In the genomic region with DNA sequence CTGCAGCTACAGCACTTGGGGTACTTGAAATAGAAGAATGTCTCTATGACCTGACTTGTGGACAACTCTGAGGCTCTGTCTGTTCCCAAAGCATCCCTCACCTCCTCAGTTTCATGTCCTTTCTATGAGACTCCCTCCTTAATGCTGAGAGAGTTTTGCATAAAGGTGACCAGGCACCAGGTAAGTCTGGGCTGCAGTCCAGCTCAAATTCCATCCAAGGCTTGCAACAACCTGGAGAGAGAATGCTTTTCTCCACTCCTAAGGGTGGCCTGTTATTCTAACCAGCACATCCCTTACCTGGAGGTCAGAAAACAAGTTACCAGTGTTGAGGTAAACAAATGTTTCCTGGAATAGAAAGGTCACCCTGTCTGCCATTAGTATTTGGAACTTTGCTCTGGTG, we compare ENCODE assay signal across 20 mouse cellular contexts.
"Had no signal": no experiment of that assay in that cellular context is flagged by ENCODE, and none has a peak within 500 bp of the region (broad histone marks: within the 10 kb centered on the region; RNA-seq: fewer than 3 reads in every experiment).

No protein-coding gene starts in this region.

- H3K36me3 ChIP-seq: hindbrain, embryonic 15.5 days; limb, embryonic 12.5 days; limb, embryonic 15.5 days; liver, embryonic 15.5 days; midbrain, embryonic 12.5 days; midbrain, embryonic 15.5 days; neural tube, embryonic 12.5 days; neural tube, embryonic 15.5 days had no signal

- H3K9ac ChIP-seq: hindbrain, embryonic 15.5 days; limb, embryonic 12.5 days; limb, embryonic 15.5 days; liver, embryonic 15.5 days; midbrain, embryonic 12.5 days; midbrain, embryonic 15.5 days; neural tube, embryonic 12.5 days; neural tube, embryonic 15.5 days had no signal

- H3K27me3 ChIP-seq: hindbrain, embryonic 15.5 days; limb, embryonic 12.5 days; limb, embryonic 15.5 days; liver, embryonic 15.5 days; midbrain, embryonic 12.5 days; midbrain, embryonic 15.5 days; neural tube, embryonic 12.5 days; neural tube, embryonic 15.5 days had no signal

- H3K4me3 ChIP-seq: hindbrain, embryonic 15.5 days; limb, embryonic 12.5 days; limb, embryonic 15.5 days; liver, embryonic 15.5 days; midbrain, embryonic 12.5 days; midbrain, embryonic 15.5 days; neural tube, embryonic 12.5 days; neural tube, embryonic 15.5 days had no signal

- ATAC-seq: intestine, postnatal 0 days; midbrain, embryonic 15.5 days had no signal

- H3K4me1 ChIP-seq: hindbrain, embryonic 15.5 days; liver, embryonic 15.5 days; midbrain, embryonic 12.5 days; midbrain, embryonic 15.5 days; neural tube, embryonic 12.5 days; neural tube, embryonic 15.5 days had no signal

- H3K4me2 ChIP-seq: hindbrain, embryonic 15.5 days; limb, embryonic 12.5 days; limb, embryonic 15.5 days; liver, embryonic 11.5 days; liver, embryonic 15.5 days; midbrain, embryonic 12.5 days; midbrain, embryonic 15.5 days; neural tube, embryonic 12.5 days; neural tube, embryonic 15.5 days had no signal

- H3K27ac ChIP-seq: hindbrain, embryonic 15.5 days; limb, embryonic 12.5 days; limb, embryonic 15.5 days; liver, embryonic 15.5 days; macrophage; midbrain, embryonic 12.5 days; midbrain, embryonic 15.5 days; neural tube, embryonic 12.5 days; neural tube, embryonic 15.5 days; stomach, postnatal 0 days had no signal

- H3K9me3 ChIP-seq: hindbrain, embryonic 15.5 days; limb, embryonic 12.5 days; limb, embryonic 15.5 days; liver, embryonic 15.5 days; midbrain, embryonic 12.5 days; midbrain, embryonic 15.5 days; neural tube, embryonic 12.5 days; neural tube, embryonic 15.5 days had no signal

- DNase-seq: left cerebral cortex, postnatal 4 days; lung, adult 2 months; right cerebral cortex, adult 18-20 months; right cerebral cortex, postnatal 14 days; right cerebral cortex, postnatal 4 days; thymus, adult 2 months; thymus, postnatal 14 days; thymus, postnatal 4 days had no signal
